Mouse (Mus musculus) limb, embryonic 13.5 days (tissue): Measurements from ENCODE around the gene Mapkapk3. TPM values are rescaled to one million over a fixed set of nuclear protein-coding genes. Genes with fewer than 3 reads are reported as not detected.

Source experiments
- ATAC-seq: fragments of 200-750 bp; cut with Nextera tagmentation; 2 replicates; pipeline ENCODE4 v1.8.0; 2017; ENCODE audit warnings: low read depth, moderate number of reproducible peaks, moderate TSS enrichment; ENCODE audit not compliant: low FRiP score
- H3K27ac ChIP-seq: fragments of 300-500 bp; sonication (generic); 2 replicates; pipeline ENCODE4 v1.5.1; 2015; ENCODE audit warnings: inconsistent platforms, mild to moderate bottlenecking, moderate library complexity
- H3K27me3 ChIP-seq: fragments of 300-500 bp; sonication (generic); 2 replicates; pipeline ENCODE4 v1.6.1; 2015; ENCODE audit warnings: mild to moderate bottlenecking, inconsistent platforms
- H3K36me3 ChIP-seq: fragments of 300-500 bp; sonication (generic); 2 replicates; pipeline ENCODE4 v1.6.1; 2015; ENCODE audit warnings: inconsistent platforms, mild to moderate bottlenecking, moderate library complexity
- H3K4me1 ChIP-seq: fragments of 300-500 bp; sonication (generic); 2 replicates; pipeline ENCODE4 v1.6.1; 2015; ENCODE audit warnings: inconsistent platforms
- H3K4me2 ChIP-seq: fragments of 300-500 bp; sonication (generic); replicated peaks from 2 replicates; pipeline ENCODE4 v1.6.1; 2015; ENCODE audit warnings: inconsistent platforms, mild to moderate bottlenecking, moderate library complexity
- H3K4me3 ChIP-seq: fragments of 300-500 bp; sonication (generic); 2 replicates; pipeline ENCODE4 v1.5.1; 2015; ENCODE audit warnings: moderate library complexity, mild to moderate bottlenecking, inconsistent platforms
- H3K9ac ChIP-seq: fragments of 300-500 bp; sonication (generic); 2 replicates; pipeline ENCODE4 v1.6.1; 2015; ENCODE audit warnings: mild to moderate bottlenecking, inconsistent platforms
- H3K9me3 ChIP-seq: fragments of 300-500 bp; sonication (generic); 2 replicates; pipeline ENCODE4 v1.6.1; 2016; ENCODE audit warnings: inconsistent platforms
- WGBS: fragments of 180-500 bp; shearing (Covaris S2); methylation state at CpG from one replicate; pipeline ENCODE4 v1.1.7; 2015; 5-methylcytosine and 5-hydroxymethylcytosine counted together
- polyA plus RNA-seq: library from polyadenylated mRNA; unstranded; fragments of >200 nt; fragmentation: Nextera tagmentation; extraction: Ambion mirVana; gene quantifications from 2 replicates; pipeline ENCODE4 v1.2.1, GENCODE M21; 2015

The Mapkapk3 gene
- polyA plus RNA-seq, 1 experiment from 2014 or later = 6.3 TPM

GRCm38 (mm10) chr9:107272284-107272683, 17.4 kb downstream of the Mapkapk3 start:
- H3K9me3 ChIP-seq = no peaks in the 10 kb centered on the region
- no peak overlapping the region for H3K4me2 ChIP-seq
- H3K4me1 ChIP-seq = no peaks in the 10 kb centered on the region
- no peak overlapping the region for H3K27ac ChIP-seq
- no peak overlapping the region for H3K4me3 ChIP-seq
- no peak overlapping the region for H3K9ac ChIP-seq
- ATAC-seq = no peak
- WGBS = 49% methylated on average over 4 of the region's 4 CpGs
- no peaks in the 10 kb centered on the region for H3K27me3 ChIP-seq
- no peaks in the 10 kb centered on the region for H3K36me3 ChIP-seq

GRCm38 (mm10) chr9:107271177-107271938, 18.3 kb downstream of the Mapkapk3 start:
- Histone ChIP-seq H3K4me1 (no peaks in the 10 kb centered on the region), H3K36me3 (no peaks in the 10 kb centered on the region), H3K9me3 (no peaks in the 10 kb centered on the region), H3K9ac (no peak overlapping the region), H3K4me3 (no peak overlapping the region), H3K27me3 (no peaks in the 10 kb centered on the region), H3K4me2 (no peak overlapping the region), H3K27ac (no peak overlapping the region)
- no peak for ATAC-seq
- WGBS = 67% methylated on average over 7 of the region's 7 CpGs

DNA sequence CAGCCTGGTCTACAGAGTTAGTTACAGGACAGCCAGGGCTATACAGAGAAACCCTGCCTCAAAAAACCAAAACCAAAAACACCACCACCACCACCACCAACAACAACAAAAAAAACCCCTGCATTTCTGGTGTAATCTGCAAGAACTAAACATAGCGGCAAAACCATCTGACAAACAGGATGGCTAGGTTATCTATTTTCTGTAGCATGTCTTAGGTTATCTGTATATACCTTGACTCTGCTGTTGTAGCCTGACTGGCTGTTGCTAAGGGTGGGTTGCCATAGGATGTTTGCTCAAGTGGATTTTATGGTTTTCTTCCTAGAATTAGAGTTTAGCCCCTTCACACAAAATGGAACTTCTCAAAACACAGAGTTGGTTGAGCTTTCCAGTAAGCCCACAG, 19.9 kb downstream of the Mapkapk3 start:
- 95% methylated on average over 1 of the region's 1 CpGs for WGBS
- Histone ChIP-seq H3K4me1 (no peaks in the 10 kb centered on the region), H3K9ac (no peak overlapping the region), H3K27ac (no peak overlapping the region), H3K36me3 (no peaks in the 10 kb centered on the region), H3K4me3 (no peak overlapping the region), H3K27me3 (no peaks in the 10 kb centered on the region), H3K4me2 (no peak overlapping the region), H3K9me3 (no peaks in the 10 kb centered on the region)
- ATAC-seq = no peak

GRCm38 (mm10) chr9:107267721-107268402, 21.8 kb downstream of the Mapkapk3 start:
- no peak for ATAC-seq
- H3K4me2 ChIP-seq = no peak overlapping the region
- H3K4me3 ChIP-seq = no peak overlapping the region
- no peak overlapping the region for H3K9ac ChIP-seq
- H3K27me3 ChIP-seq = no peaks in the 10 kb centered on the region
- no peaks in the 10 kb centered on the region for H3K4me1 ChIP-seq
- no peaks in the 10 kb centered on the region for H3K9me3 ChIP-seq
- no peak overlapping the region for H3K27ac ChIP-seq
- WGBS = 23% methylated on average over 4 of the region's 4 CpGs
- no peaks in the 10 kb centered on the region for H3K36me3 ChIP-seq

DNA sequence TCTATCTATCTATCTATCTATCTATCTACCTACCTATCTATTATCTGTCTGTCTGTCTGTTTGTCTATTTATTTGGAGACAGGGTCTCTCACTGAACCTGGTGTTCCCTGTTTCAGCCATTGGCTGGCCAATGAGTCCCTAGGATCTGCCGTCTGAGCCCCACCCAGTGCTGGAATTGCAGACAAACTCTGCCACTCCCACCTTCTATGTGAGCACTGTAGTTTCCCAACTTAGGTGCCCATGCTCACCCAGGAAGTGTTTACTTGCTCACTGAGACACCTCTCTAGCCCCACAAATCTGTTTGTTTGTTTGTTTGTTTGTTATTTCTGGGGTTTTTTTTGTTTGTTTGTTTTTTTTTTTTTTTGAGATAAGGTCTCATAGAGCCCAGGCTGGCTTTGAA, 22.6 kb downstream of the Mapkapk3 start:
- Histone ChIP-seq H3K9ac (no peak overlapping the region), H3K27ac (no peak overlapping the region), H3K27me3 (no peaks in the 10 kb centered on the region), H3K9me3 (no peaks in the 10 kb centered on the region), H3K36me3 (no peaks in the 10 kb centered on the region), H3K4me1 (no peaks in the 10 kb centered on the region), H3K4me3 (no peak overlapping the region), H3K4me2 (no peak overlapping the region)
- 50% methylated on average over 1 of the region's 1 CpGs for WGBS
- ATAC-seq = no peak

DNA sequence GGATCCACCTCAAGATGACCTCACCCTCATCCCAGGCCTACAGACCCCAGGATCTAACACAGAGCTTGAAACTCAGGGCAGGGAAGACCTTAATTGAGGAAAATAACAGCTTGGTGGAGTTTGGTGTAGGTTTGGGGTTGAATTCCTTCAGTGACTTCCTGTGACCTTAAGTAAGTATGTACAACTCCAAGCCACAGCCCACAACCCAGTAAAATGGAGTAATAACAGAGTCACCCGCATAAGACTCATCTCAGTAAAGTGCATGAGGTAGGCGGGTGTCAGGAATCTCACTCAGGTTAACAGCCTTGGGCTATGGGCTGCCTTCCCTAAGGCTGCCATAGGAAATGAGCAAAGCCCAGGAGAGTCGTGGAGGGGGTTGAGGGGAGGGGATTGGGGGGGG, 24.9 kb downstream of the Mapkapk3 start:
- Histone ChIP-seq H3K4me1 (no peaks in the 10 kb centered on the region), H3K36me3 (no peaks in the 10 kb centered on the region), H3K9me3 (no peaks in the 10 kb centered on the region), H3K27me3 (no peaks in the 10 kb centered on the region), H3K9ac (no peak overlapping the region), H3K27ac (no peak overlapping the region), H3K4me3 (no peak overlapping the region), H3K4me2 (no peak overlapping the region)
- 48% methylated on average over 3 of the region's 3 CpGs for WGBS
- ATAC-seq = no peak

- no peak overlapping the region for H3K9ac ChIP-seq
- no peaks in the 10 kb centered on the region for H3K36me3 ChIP-seq
- 89% methylated on average over 5 of the region's 5 CpGs for WGBS
- no peak overlapping the region for H3K27ac ChIP-seq
- no peak overlapping the region for H3K4me3 ChIP-seq
- H3K4me1 ChIP-seq = no peaks in the 10 kb centered on the region
- no peaks in the 10 kb centered on the region for H3K9me3 ChIP-seq
- no peaks in the 10 kb centered on the region for H3K27me3 ChIP-seq
- ATAC-seq = no peak
- no peak overlapping the region for H3K4me2 ChIP-seq
Measured at GRCm38 (mm10) chr9:107263912-107264311, 25.8 kb downstream of the Mapkapk3 start.

- Histone ChIP-seq H3K27me3 (no peaks in the 10 kb centered on the region), H3K36me3 (no peaks in the 10 kb centered on the region), H3K4me2 (no peak overlapping the region), H3K4me1 (no peaks in the 10 kb centered on the region), H3K9ac (no peak overlapping the region), H3K27ac (no peak overlapping the region), H3K9me3 (no peaks in the 10 kb centered on the region), H3K4me3 (no peak overlapping the region)
- ATAC-seq = no peak
- WGBS = 78% methylated on average over 7 of the region's 7 CpGs
Measured at GRCm38 (mm10) chr9:107262375-107262774, 27.3 kb downstream of the Mapkapk3 start.

GRCm38 (mm10) chr9:107261792-107262191, 27.9 kb downstream of the Mapkapk3 start:
- H3K27ac ChIP-seq = no peak overlapping the region
- no peak for ATAC-seq
- H3K4me2 ChIP-seq = no peak overlapping the region
- no peaks in the 10 kb centered on the region for H3K9me3 ChIP-seq
- WGBS = 76% methylated on average over 6 of the region's 6 CpGs
- no peaks in the 10 kb centered on the region for H3K4me1 ChIP-seq
- no peaks in the 10 kb centered on the region for H3K36me3 ChIP-seq
- no peaks in the 10 kb centered on the region for H3K27me3 ChIP-seq
- H3K9ac ChIP-seq = no peak overlapping the region
- H3K4me3 ChIP-seq = no peak overlapping the region

DNA sequence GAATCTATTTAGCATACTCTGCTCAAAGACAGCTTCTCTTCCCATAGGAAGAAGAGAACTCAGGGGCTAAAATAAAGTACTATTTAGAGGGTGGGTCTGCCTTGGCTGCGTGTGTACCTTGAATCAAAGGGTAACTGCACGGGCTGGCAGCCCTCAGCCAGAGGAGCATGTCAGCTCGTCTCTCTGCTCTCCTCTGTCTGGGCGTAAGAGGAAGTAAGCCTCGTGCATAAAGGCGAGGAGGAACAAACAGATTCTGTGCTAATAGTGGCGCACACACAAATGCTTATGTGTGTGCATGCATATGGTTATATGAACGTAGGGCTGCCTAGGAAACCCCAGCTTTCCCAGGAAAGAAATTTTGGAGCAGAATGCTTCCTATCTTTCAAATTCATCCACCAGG, 28.8 kb downstream of the Mapkapk3 start:
- no peaks in the 10 kb centered on the region for H3K9me3 ChIP-seq
- H3K27ac ChIP-seq = no peak overlapping the region
- H3K4me1 ChIP-seq = no peaks in the 10 kb centered on the region
- no peak overlapping the region; the same call in 1 of the 2 replicates for H3K9ac ChIP-seq
- WGBS = 62% methylated on average over 8 of the region's 8 CpGs
- no peaks in the 10 kb centered on the region for H3K36me3 ChIP-seq
- H3K4me3 ChIP-seq = no peak overlapping the region
- H3K4me2 ChIP-seq = no peak overlapping the region
- no peaks in the 10 kb centered on the region for H3K27me3 ChIP-seq
- no peak for ATAC-seq

GRCm38 (mm10) chr9:107260429-107260828, 29.2 kb downstream of the Mapkapk3 start:
- 58% methylated on average over 2 of the region's 2 CpGs for WGBS

DNA sequence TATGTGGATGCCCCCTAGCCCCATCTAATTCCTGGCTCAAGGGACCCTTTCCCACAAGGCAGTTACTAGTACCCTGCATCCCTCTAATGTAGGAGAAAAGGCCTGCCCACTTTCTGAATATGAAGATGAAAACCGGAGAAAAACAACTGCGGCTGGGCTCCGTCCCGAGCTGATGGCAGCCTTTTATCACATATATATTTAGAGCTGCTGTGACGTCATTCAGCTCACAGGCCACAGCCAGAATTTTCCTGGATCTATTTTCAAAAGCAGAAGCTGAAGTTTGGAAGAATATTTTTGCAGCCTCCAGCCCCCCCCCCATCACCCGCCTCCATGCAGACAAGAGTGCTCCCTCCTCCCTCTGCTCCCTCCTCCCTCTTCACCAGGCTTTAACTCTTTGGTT, 30.1 kb downstream of the Mapkapk3 start:
- H3K4me1 ChIP-seq = 0 out of 2 replicates have a peak, but pooled peaks cover under 1% of the 10 kb centered on the region
- no peak overlapping the region for H3K4me2 ChIP-seq
- no peaks in the 10 kb centered on the region for H3K9me3 ChIP-seq
- no peaks in the 10 kb centered on the region for H3K36me3 ChIP-seq
- H3K9ac ChIP-seq = no peak overlapping the region
- no peak for ATAC-seq
- WGBS = 54% methylated on average over 6 of the region's 6 CpGs
- H3K4me3 ChIP-seq = no peak overlapping the region
- no peaks in the 10 kb centered on the region for H3K27me3 ChIP-seq
- H3K27ac ChIP-seq = no peak overlapping the region

More at GRCm38 (mm10) chr9:107260429-107260828, 29.2 kb downstream of the Mapkapk3 start:
- Histone ChIP-seq H3K9me3 (no peaks in the 10 kb centered on the region), H3K9ac (no peak overlapping the region), H3K4me3 (no peak overlapping the region), H3K27ac (no peak overlapping the region), H3K36me3 (no peaks in the 10 kb centered on the region), H3K4me2 (no peak overlapping the region), H3K4me1 (no peaks in the 10 kb centered on the region), H3K27me3 (no peaks in the 10 kb centered on the region)
- ATAC-seq = no peak
